ENCODE assay signal across 8 mouse cellular contexts in the genomic region with DNA sequence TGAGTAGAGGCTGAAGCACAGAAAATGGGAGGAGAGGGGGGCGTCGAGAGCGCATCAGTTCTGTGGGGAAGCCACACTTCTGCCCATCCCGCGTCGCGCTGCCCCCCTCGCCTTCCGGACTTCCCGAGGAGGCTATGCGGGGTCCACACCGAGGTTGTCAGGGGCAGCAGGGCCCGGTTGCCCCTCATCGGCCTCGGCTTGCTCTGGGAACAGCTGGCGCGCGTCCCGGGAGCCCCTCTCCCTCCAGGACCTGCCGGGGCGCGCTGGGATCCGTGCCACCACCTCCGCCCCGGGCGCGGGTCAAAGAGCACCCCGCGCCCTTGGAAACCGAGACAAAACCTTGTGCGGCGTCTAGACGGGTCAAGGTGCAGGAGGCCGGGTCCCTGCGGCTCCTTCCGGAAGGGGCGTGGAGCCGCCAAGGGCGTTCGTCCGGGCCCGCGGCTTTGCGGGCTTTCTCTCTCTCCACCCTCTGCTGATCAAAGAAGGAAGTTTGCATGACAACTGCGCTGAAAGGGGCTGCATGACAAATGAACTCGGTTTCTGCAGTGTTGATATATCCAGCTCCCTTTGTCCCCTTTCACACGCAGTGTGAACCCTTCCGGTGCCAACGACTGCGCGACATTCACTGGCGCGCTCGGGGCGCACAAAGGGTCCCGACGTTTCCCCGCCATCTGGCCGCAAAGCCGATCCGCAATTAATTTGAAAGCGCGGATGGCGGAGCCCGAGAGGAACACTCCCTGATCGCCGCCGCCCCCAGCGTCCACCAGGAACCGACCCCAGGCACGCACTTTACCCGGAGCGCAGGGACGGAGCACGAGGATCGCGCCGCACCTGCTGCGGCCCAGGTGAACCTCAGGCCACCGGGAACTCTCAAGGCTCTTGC. TPM values are rescaled to one million over a fixed set of nuclear protein-coding genes. Genes with fewer than 3 reads are reported as not detected.
DNase-seq lines count a peak whose midpoint lies in the region; ATAC-seq and TF ChIP-seq lines count a peak whose summit lies in the region.

No protein-coding gene starts in this region.

- under 1% methylated on average over 77 of the region's 80 CpGs for WGBS in forebrain, embryonic 13.5 days
- WGBS in midbrain, postnatal 0 days, result under 1% methylated on average over 80 of the region's 80 CpGs

- dilution Hi-C loops in CH12.LX (cut with MboI; ENCODE audit: extremely low pct_ligation_motif_present, extremely low pct_unique_long_range_greater_than_20kb, low sequenced_read_pairs), result no loop called here

- no peak for TF ChIP-seq EP300 in CH12.LX (IDR thresholded peaks at IDR 0.05; ENCODE audit: low read length)

- ATAC-seq in forebrain, embryonic 13.5 days, result peak; percentile 79
- peak; percentile 75 for ATAC-seq in midbrain, postnatal 0 days (ENCODE audit: low FRiP score)

- TF ChIP-seq CTCF in CH12.LX (conservative IDR thresholded peaks at IDR 0.05 in 1 of 2, IDR thresholded peaks at IDR 0.05 in 1 of 2; ENCODE audit: low read depth in 2 of 2, low read length in 2 of 2), result no peak
- TF ChIP-seq CTCF in midbrain, postnatal 0 days (IDR thresholded peaks at IDR 0.05), result no peak

- no peaks in the 10 kb centered on the region for H3K36me3 ChIP-seq in CH12.LX (replicated peaks in 1 of 2; ENCODE audit: control insufficient read depth in 1 of 2, insufficient read depth in 1 of 2, low read length in 1 of 2)
- no peaks in the 10 kb centered on the region for H3K36me3 ChIP-seq in forebrain, embryonic 13.5 days (ENCODE audit: poor library complexity, severe bottlenecking)
- H3K36me3 ChIP-seq in midbrain, postnatal 0 days (ENCODE audit: insufficient read depth, low read length), result no peaks in the 10 kb centered on the region

- H3K27me3 ChIP-seq in CH12.LX (replicated peaks), result peaks cover 2% of the 10 kb centered on the region
- H3K27me3 ChIP-seq in forebrain, embryonic 13.5 days, result peaks cover 94% of the 10 kb centered on the region
- H3K27me3 ChIP-seq in midbrain, postnatal 0 days (ENCODE audit: insufficient read depth, low read length), result 0 out of 2 replicates have a peak, but pooled peaks cover 3% of the 10 kb centered on the region

- no peak overlapping the region for H3K9ac ChIP-seq in CH12.LX (ENCODE audit: insufficient read depth, low read depth)
- peak overlapping the region; percentile 54 for H3K9ac ChIP-seq in forebrain, embryonic 13.5 days
- peak overlapping the region; percentile 29 for H3K9ac ChIP-seq in midbrain, postnatal 0 days (replicated peaks; ENCODE audit: low read length, poor library complexity, severe bottlenecking)

- no peak overlapping the region for H3K27ac ChIP-seq in CH12.LX (ENCODE audit: insufficient read depth, low read depth)
- H3K27ac ChIP-seq in forebrain, embryonic 13.5 days, result no peak overlapping the region
- peak overlapping the region; percentile 55 for H3K27ac ChIP-seq in midbrain, postnatal 0 days (ENCODE audit: low read depth, low read length)

- peak overlapping the region; percentile 34; the same call in 1 of the 2 replicates for H3K4me2 ChIP-seq in CH12.LX (ENCODE audit: insufficient read depth, low read depth, poor library complexity, severe bottlenecking)
- peak overlapping the region; percentile 67 for H3K4me2 ChIP-seq in forebrain, embryonic 13.5 days
- H3K4me2 ChIP-seq in midbrain, postnatal 0 days (ENCODE audit: low read depth, low read length, poor library complexity, severe bottlenecking), result peak overlapping the region; percentile 81

- DNase-seq in CH12.LX (ENCODE audit: extremely low read depth), result peak; percentile 9
- DNase-seq in brain, adult 2 months (ENCODE audit: low read depth, low spot score), result peak; percentile 65
- DNase-seq in kidney, postnatal 10 days, result peak; percentile 12
- DNase-seq in midbrain, postnatal 0 days (ENCODE audit: low spot score), result peak; percentile 74
- DNase-seq in adrenal gland, postnatal 25 days, result no peak
- no peak for DNase-seq in B cell, adult 2 months
- DNase-seq in thymus, postnatal 36 days, result no peak

- in situ Hi-C loops in CH12.LX (cut with MboI; ENCODE audit: low pct_ligation_motif_present, low pct_unique_long_range_greater_than_20kb, low sequenced_read_pairs), result no loop called here

- H3K9me3 ChIP-seq in CH12.LX (replicated peaks; ENCODE audit: low read length), result no peaks in the 10 kb centered on the region
- no peaks in the 10 kb centered on the region for H3K9me3 ChIP-seq in forebrain, embryonic 13.5 days (replicated peaks)
- H3K9me3 ChIP-seq in midbrain, postnatal 0 days (ENCODE audit: low read length), result no peaks in the 10 kb centered on the region

- TF ChIP-seq POLR2A in CH12.LX (IDR thresholded peaks at IDR 0.05; ENCODE audit: low read depth, low read length), result no peak

- peak overlapping the region in 2 of 3 experiments; percentile 11 to 13 for H3K4me3 ChIP-seq in CH12.LX (replicated peaks in 1 of 3; ENCODE audit: low read depth in 2 of 3, low read length in 2 of 3, poor library complexity in 1 of 3)
- peak overlapping the region; percentile 38 for H3K4me3 ChIP-seq in forebrain, embryonic 13.5 days
- peak overlapping the region; percentile 55 for H3K4me3 ChIP-seq in midbrain, postnatal 0 days (ENCODE audit: low read depth, low read length)

- no peak for TF ChIP-seq RAD21 in CH12.LX (IDR thresholded peaks at IDR 0.05; ENCODE audit: low read depth, low read length)

- no peaks in the 10 kb centered on the region for H3K4me1 ChIP-seq in CH12.LX (ENCODE audit: control insufficient read depth in 1 of 2, insufficient read depth in 2 of 2)
- H3K4me1 ChIP-seq in forebrain, embryonic 13.5 days, result peaks cover 29% of the 10 kb centered on the region
- H3K4me1 ChIP-seq in midbrain, postnatal 0 days (ENCODE audit: insufficient read depth, low read length), result no peaks in the 10 kb centered on the region; the same call in 1 of the 2 replicates

- H3K79me2 ChIP-seq in CH12.LX (replicated peaks; ENCODE audit: control insufficient read depth, extremely low read depth, insufficient read depth, poor library complexity, severe bottlenecking), result no peaks in the 10 kb centered on the region

TF ChIP-seq in CH12.LX, 34 proteins besides CTCF, POLR2A, EP300 and RAD21:
- TF ChIP-seq KAT2A (IDR thresholded peaks at IDR 0.05; ENCODE audit: insufficient replicate concordance, low read length), result no peak
- TF ChIP-seq SMC3 (IDR thresholded peaks at IDR 0.05; ENCODE audit: low read depth, low read length), result no peak
- no peak for TF ChIP-seq USF2 (conservative IDR thresholded peaks at IDR 0.05; ENCODE audit: low read depth, low read length)
- TF ChIP-seq CHD2 (IDR thresholded peaks at IDR 0.05; ENCODE audit: low read length), result no peak
- no peak for TF ChIP-seq MXI1 (IDR thresholded peaks at IDR 0.05; ENCODE audit: low read depth, low read length)
- TF ChIP-seq ZKSCAN1 (IDR thresholded peaks at IDR 0.05; ENCODE audit: borderline replicate concordance, low read depth, low read length), result no peak
- TF ChIP-seq MAZ (IDR thresholded peaks at IDR 0.05; ENCODE audit: low read depth, low read length), result no peak
- TF ChIP-seq BHLHE40 (IDR thresholded peaks at IDR 0.05; ENCODE audit: low read depth, low read length), result no peak
- TF ChIP-seq MYC (IDR thresholded peaks at IDR 0.05; ENCODE audit: low read depth, low read length), result no peak
- no peak for TF ChIP-seq ZMIZ1 (IDR thresholded peaks at IDR 0.05; ENCODE audit: low read depth, low read length)
- no peak for TF ChIP-seq ZNF384 (IDR thresholded peaks at IDR 0.05; ENCODE audit: low read depth, low read length)

RNA-seq across cellular contexts. Expression of a gene that starts 35.8 kb away (rescaled TPM):
- total RNA-seq in CH12.LX (2012; rRNA removed) (not detected in 2 replicates), CH12.LX (2014; rRNA removed) (0.26 and 0.36 TPM in 2 replicates)
- 0.11 and 0.15 TPM in 2 replicates for polyA plus RNA-seq in CH12.LX (2012; ENCODE audit: insufficient read length, low read depth)
- polyA plus RNA-seq in forebrain, embryonic 13.5 days (2015; fragmentation: Nextera tagmentation; extraction: Ambion mirVana), result 1.7 TPM in 2 replicates
- total RNA-seq in midbrain, postnatal 0 days (2014; rRNA removed), result 41.4 and 47.0 TPM in 2 replicates
- 14.6 and 17.5 TPM in 2 replicates for polyA plus RNA-seq in midbrain, postnatal 0 days (2015; fragmentation: Nextera tagmentation; extraction: Ambion mirVana)
- total RNA-seq in adrenal gland, postnatal 25 days (2021), result not detected in 2 replicates

RNA-seq across cellular contexts. Expression of a gene that starts 44.3 kb away (rescaled TPM):
- total RNA-seq in CH12.LX (2012; rRNA removed) (not detected in 2 replicates), CH12.LX (2014; rRNA removed) (not detected in 2 replicates)
- polyA plus RNA-seq in CH12.LX (2012; ENCODE audit: insufficient read length, low read depth), result not detected in 2 replicates
- polyA plus RNA-seq in forebrain, embryonic 13.5 days (2015; fragmentation: Nextera tagmentation; extraction: Ambion mirVana), result 0.04 TPM in 1 of 2 replicates, not detected in the other
- total RNA-seq in midbrain, postnatal 0 days (2014; rRNA removed), result 49.5 and 62.0 TPM in 2 replicates
- polyA plus RNA-seq in midbrain, postnatal 0 days (2015; fragmentation: Nextera tagmentation; extraction: Ambion mirVana), result 0.86 and 1.0 TPM in 2 replicates
- 0.24 TPM in 2 replicates for total RNA-seq in adrenal gland, postnatal 25 days (2021)

Comparison
In these comparisons a context has a peak if more than half of its experiments do, and no peak if none do; other contexts are left out.
1. DNase-seq: peak in CH12.LX (single experiment), brain, adult 2 months (single experiment), kidney, postnatal 10 days (single experiment) and midbrain, postnatal 0 days (single experiment); none in adrenal gland, postnatal 25 days (single experiment), B cell, adult 2 months (0 of 2) and thymus, postnatal 36 days (0 of 2).
2. RNA of a gene that starts 35.8 kb away (total RNA-seq): 41.4 to 47.0 TPM in midbrain, postnatal 0 days; 0.26 to 0.36 TPM in CH12.LX and not detected in adrenal gland, postnatal 25 days; every median in the first group is over 10 times any median in the second.
3. RNA of a gene that starts 44.3 kb away (total RNA-seq): 49.5 to 62.0 TPM in midbrain, postnatal 0 days; 0.24 TPM in adrenal gland, postnatal 25 days and not detected in CH12.LX; every median in the first group is over 10 times any median in the second.
4. Peak in every context shown above with its lines, with median percentiles within 50 percentile points of each other: H3K4me2 ChIP-seq and H3K4me3 ChIP-seq.